Mouse (Mus musculus) lung, postnatal 4 days (tissue): ENCODE results near the gene Strip1.
"Not testable (repeated sequence)": the region's sequence is repeated elsewhere in the genome, so short reads cannot be mapped to it uniquely, and the experiment has no call there.

ENCODE experiments used
- DNase-seq, 2 experiments: peaks; one replicate each; pipeline ENCODE4 v3.0.0; 2021

The Strip1 gene

GRCm38 (mm10) chr3:107631523-107631958 lies at the start of gene Strip1:
Gene Strip1 (minus strand): TSS chr3:107631694.
- DNase-seq: peak; percentile 95 to 96

GRCm38 (mm10) chr3:107680790-107681576 lies 49.5 kb upstream of the Strip1 start:
- DNase-seq: peak; percentile 31 to 64

GRCm38 (mm10) chr3:107671509-107671908 lies 40.0 kb upstream of the Strip1 start:
- DNase-seq: no peak

GRCm38 (mm10) chr3:107670500-107670899 lies 39.0 kb upstream of the Strip1 start:
- DNase-seq: no peak

- no peak for DNase-seq
These were observed 37.3 kb upstream of the Strip1 start for GRCm38 (mm10) chr3:107668786-107669185.

DNA sequence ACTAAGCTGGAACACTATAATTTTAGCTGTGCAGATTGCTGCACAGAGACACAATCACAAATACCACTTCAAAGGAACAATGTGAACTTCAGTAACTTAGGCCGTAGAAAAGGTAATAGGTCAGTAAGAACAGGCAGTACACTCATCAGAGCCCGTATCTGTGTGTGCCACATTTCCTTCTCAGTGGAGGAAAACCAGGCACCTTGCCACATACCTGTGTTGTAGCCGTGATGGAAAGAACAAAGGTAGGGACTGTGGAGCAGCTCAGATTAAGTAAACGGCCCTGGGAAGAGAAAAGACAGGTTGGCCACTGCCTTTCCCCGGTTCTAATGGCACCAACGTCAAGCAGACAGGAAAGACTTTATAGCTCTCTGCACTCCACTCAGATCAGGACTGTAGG lies 35.9 kb upstream of the Strip1 start:
- no peak for DNase-seq

GRCm38 (mm10) chr3:107664641-107665040 lies 33.1 kb upstream of the Strip1 start:
- DNase-seq: no peak

DNA sequence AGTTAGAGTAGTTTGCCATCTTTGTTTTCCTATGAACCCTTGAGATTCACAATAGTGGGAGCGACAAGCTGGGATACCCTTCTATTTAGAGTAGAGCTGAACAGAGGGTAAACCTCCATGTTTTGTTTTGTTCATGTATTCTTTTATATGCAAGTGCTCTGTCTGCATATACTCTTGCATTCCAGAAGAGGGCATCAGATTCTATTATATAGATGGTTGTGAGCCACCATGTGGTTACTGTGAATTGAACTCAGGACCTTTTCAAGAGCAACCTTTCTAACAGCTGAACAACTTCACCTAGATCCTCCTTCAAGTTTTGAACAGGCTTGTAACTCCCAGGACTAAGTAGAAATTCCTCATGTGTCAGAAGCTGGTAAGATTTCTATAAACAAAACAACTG lies 27.5 kb upstream of the Strip1 start:
- no peak for DNase-seq

DNA sequence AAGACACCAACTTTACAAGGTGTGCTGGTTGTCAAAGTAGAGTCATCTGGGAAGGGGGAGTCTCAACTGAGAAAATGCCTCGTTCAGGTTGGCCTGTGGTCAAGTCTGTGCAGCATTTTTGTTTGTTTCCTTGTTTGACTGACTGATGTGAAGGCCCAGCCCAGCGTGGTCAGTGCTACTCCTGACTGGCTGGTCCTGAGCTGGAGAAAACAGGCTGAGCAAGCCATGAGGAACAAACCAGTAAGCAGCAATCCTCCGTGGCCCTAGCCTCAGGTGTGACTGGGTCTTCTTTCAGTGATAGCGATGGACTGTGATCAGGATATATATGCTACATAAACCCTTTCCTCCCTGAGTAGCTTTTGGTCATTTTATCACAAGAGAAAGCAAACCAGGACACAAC lies 25.4 kb upstream of the Strip1 start:
- no peak for DNase-seq

DNA sequence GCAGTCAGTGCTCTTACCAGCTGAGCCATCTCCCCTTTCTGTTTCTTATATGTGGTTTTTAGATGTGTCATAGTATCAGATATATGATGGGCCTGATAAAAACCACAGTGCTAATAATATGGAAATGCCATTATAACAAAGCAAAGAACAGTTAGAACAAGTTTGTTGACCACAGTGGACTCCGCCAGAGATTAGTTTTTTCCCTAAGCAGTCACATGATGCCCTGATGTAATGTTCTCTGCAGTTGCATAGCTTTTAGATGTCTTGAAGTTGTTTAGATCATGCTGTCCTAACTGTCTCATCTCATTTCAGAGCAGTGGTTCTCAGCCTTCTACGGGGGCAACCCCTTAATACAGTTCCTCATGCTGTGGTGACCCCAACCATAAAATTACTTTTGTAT lies 24.7 kb upstream of the Strip1 start:
- DNase-seq: no peak

GRCm38 (mm10) chr3:107655491-107655890 lies 24.0 kb upstream of the Strip1 start:
- no peak for DNase-seq

DNA sequence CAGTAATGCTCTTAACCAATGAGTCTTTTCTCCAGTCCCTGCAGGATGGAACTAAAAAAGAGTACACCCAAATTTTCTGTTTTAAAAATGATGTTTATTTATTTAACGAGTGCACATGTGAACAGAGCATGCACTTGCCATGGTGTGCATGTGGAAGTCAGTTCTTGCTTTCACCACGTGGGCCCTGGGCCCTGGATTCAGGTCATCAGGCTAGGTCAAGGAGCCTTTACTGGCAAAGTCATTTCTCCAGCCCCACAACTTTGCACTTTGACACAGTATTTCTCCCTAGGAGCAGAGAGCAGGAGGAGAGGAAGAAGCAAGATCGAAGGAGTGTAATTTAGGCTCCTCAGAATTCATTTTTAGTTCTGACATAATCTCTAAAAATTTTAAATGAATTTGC lies 23.4 kb upstream of the Strip1 start:
- no peak for DNase-seq

GRCm38 (mm10) chr3:107652968-107653367 lies 21.5 kb upstream of the Strip1 start:
- no peak for DNase-seq

DNA sequence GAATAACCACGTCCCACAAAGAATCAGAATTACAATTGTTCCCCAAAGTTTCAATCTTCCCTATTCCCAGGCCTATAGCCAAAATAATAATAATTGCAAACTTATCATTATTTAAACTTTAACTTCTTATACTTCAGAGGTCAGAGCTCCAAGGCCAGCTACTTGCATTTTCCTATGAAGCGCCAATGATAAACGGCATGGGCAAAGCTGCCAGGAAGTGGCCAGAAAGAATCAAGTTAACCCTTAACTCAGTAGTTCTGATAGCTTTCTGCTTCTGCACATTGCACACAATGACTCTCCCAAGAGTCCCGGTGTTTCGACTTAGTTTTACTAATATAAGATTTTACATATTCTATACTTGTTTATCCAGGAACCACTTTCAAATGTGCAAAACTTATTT lies 18.8 kb upstream of the Strip1 start:
- not testable (repeated sequence) for DNase-seq

DNA sequence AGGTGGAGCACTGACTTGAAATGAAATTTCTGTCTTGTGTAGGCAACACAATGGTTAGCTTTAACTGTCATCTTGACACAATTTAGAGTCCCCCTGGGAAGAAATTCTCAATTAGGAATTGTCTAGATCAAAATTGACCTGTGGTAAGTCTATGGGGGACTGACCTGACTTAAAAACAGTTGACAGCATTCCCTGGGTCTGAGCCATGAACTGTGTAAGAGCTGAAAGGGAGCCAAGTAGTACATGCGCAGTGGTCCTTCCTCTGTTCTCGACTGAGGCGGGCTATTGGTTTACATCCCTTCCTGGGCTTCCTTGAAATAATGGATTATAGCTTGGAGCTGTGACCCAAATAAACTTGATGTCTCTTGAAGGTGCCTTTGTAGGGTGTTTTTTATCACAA lies 15.5 kb upstream of the Strip1 start:
- DNase-seq: no peak

GRCm38 (mm10) chr3:107637606-107638172 lies 6.2 kb upstream of the Strip1 start:
- peak in 1 of 2 experiments; percentile 43 for DNase-seq

- DNase-seq: no peak
These were observed 4.7 kb upstream of the Strip1 start for GRCm38 (mm10) chr3:107636236-107636635.

DNA sequence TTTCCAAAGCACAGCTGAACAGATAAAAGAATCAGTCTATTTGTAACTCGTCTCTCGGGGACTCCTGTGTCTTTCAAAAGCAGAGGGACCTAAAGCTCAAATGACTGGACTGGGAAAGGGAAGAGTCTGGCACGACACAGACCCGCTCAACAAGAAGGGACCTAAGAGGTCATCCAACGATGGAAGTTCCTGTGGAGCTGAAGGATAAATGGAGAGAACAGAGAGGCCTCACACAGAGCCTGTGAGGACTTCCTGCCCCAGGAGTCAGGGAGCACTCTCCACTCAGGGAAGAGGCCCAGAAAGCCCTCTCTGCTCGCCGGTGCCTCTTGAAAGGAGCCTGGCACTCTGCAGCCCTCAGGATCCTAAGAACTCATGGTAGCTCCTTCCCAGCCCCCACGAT lies 4.3 kb upstream of the Strip1 start:
- no peak for DNase-seq

DNA sequence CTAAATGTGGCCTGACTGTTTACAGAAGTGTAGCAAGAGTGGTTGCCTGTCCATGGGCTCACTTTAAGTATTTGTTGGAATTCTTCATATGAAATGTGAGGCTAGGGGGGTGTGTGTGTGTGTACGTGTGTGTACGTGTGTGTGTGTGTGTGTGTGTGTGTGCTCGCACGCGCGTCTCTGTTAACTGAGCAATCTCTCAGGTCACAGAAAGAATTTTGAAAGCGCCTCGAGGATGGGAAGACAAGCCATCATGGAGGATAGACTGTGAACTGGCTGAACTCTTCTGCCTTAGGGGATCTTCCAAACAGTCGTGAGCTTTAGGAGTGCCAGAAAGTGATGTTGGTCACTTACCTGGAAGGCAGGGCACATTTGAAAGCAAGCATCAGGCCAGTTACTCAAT lies 2.4 kb upstream of the Strip1 start:
- DNase-seq: no peak

GRCm38 (mm10) chr3:107632786-107633185 lies 1.3 kb upstream of the Strip1 start:
- no peak for DNase-seq

GRCm38 (mm10) chr3:107630682-107631522 lies 592 bp downstream of the Strip1 start, which contains the start of gene Gm10961:
Gene Gm10961 (plus strand): TSS chr3:107631322.
- DNase-seq: peak; percentile 20 to 29

DNA sequence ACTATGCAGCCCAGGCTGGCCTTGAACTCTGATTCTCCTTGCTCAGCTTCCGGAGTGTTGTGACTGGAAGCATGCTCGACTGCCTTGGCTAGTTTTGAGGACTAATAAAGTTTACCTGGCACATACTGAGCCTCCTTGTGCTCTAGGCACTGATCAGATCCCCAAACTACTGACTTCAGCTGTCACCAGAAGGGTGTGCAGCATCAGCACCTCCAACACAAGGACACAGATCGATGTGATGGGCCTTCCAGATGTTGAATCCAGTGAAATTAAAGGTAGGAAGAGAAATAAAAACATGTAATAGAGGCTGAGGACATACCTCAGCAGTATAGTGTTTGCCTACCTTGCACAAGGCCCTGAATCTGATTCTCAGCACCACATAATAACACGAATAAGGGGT lies 2.1 kb downstream of the Strip1 start:
- DNase-seq: no peak

- DNase-seq: no peak
These were observed 2.9 kb downstream of the Strip1 start for GRCm38 (mm10) chr3:107628551-107628950.

GRCm38 (mm10) chr3:107627641-107628040 lies 3.9 kb downstream of the Strip1 start:
- DNase-seq: no peak
